Mouse (Mus musculus) limb, embryonic 13.5 days (tissue): ENCODE measurements around the gene Obp2a. TPM values are rescaled to one million over a fixed set of nuclear protein-coding genes. Genes with fewer than 3 reads are reported as not detected.
"Not testable (repeated sequence)": the region's sequence is repeated elsewhere in the genome, so short reads cannot be mapped to it uniquely, and the experiment has no call there.

Source experiments
- ATAC-seq: fragments of 200-750 bp; cut with Nextera tagmentation; 2 replicates; pipeline ENCODE4 v1.8.0; 2017; ENCODE audit warnings: low read depth, moderate number of reproducible peaks, moderate TSS enrichment; ENCODE audit not compliant: low FRiP score
- H3K27ac ChIP-seq: fragments of 300-500 bp; sonication (generic); 2 replicates; pipeline ENCODE4 v1.5.1; 2015; ENCODE audit warnings: inconsistent platforms, mild to moderate bottlenecking, moderate library complexity
- H3K27me3 ChIP-seq: fragments of 300-500 bp; sonication (generic); 2 replicates; pipeline ENCODE4 v1.6.1; 2015; ENCODE audit warnings: mild to moderate bottlenecking, inconsistent platforms
- H3K36me3 ChIP-seq: fragments of 300-500 bp; sonication (generic); 2 replicates; pipeline ENCODE4 v1.6.1; 2015; ENCODE audit warnings: inconsistent platforms, mild to moderate bottlenecking, moderate library complexity
- H3K4me1 ChIP-seq: fragments of 300-500 bp; sonication (generic); 2 replicates; pipeline ENCODE4 v1.6.1; 2015; ENCODE audit warnings: inconsistent platforms
- H3K4me2 ChIP-seq: fragments of 300-500 bp; sonication (generic); replicated peaks from 2 replicates; pipeline ENCODE4 v1.6.1; 2015; ENCODE audit warnings: inconsistent platforms, mild to moderate bottlenecking, moderate library complexity
- H3K4me3 ChIP-seq: fragments of 300-500 bp; sonication (generic); 2 replicates; pipeline ENCODE4 v1.5.1; 2015; ENCODE audit warnings: moderate library complexity, mild to moderate bottlenecking, inconsistent platforms
- H3K9ac ChIP-seq: fragments of 300-500 bp; sonication (generic); 2 replicates; pipeline ENCODE4 v1.6.1; 2015; ENCODE audit warnings: mild to moderate bottlenecking, inconsistent platforms
- H3K9me3 ChIP-seq: fragments of 300-500 bp; sonication (generic); 2 replicates; pipeline ENCODE4 v1.6.1; 2016; ENCODE audit warnings: inconsistent platforms
- WGBS: fragments of 180-500 bp; shearing (Covaris S2); methylation state at CpG from one replicate; pipeline ENCODE4 v1.1.7; 2015; 5-methylcytosine and 5-hydroxymethylcytosine counted together
- polyA plus RNA-seq: library from polyadenylated mRNA; unstranded; fragments of >200 nt; fragmentation: Nextera tagmentation; extraction: Ambion mirVana; gene quantifications from 2 replicates; pipeline ENCODE4 v1.2.1, GENCODE M21; 2015

Obp2a gene
- polyA plus RNA-seq, 1 experiment from 2014 or later: not detected

DNA sequence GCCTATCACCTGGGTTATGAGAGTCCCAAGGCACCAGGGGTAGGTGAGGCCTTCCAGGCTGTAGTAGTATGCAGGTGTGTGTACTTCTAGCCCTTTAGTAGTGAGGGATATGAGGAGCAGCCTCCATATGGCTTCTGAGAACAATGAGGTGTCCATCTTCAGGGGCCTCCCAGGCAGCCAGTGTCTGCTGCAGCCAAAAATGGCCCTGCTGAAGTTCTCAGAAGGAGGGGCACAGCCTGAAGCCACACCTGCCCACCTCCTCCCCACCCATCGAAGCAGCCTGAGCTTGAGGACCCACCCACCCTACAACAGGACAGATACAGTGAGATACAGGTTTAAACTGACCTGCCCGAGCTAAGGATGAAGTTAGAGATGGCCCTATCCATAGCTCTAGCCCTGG lies 17.4 kb upstream of the Obp2a start, which contains the start of gene Lcn10:
Gene Lcn10, plus strand, starts transcription at position 301 of the 400 bp plus-strand sequence.
- 70% methylated on average over 2 of the region's 2 CpGs for WGBS
- Histone ChIP-seq H3K9me3 (no peaks in the 10 kb centered on the region), H3K4me3 (no peak within 1 kb of the TSS), H3K27ac (no peak within 1 kb of the TSS), H3K4me2 (no peak within 1 kb of the TSS), H3K4me1 (no peaks in the 10 kb centered on the region), H3K27me3 (no peaks in the 10 kb centered on the region), H3K9ac (no peak within 1 kb of the TSS), H3K36me3 (no peaks in the 10 kb centered on the region)
- ATAC-seq: no peak

DNA sequence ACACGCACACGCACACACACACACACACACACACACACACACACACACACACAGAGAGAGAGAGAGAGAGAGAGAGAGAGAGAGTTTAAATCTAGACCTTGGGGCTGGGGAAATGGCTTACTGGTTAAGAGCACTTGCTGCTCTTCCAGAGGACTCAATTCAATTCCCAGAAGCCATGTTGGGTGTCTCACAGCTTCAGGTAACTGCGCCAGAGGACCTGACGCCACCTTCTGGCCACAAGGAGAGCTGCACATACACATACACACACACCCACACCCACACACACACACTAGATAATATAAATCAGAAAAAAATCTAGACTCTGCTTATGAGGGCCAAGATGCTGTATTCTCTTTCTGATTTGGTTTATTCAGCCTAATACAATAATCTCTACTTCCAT lies 12.9 kb upstream of the Obp2a start:
- H3K4me2 ChIP-seq: no peak overlapping the region
- H3K27ac ChIP-seq: no peak overlapping the region
- no peak for ATAC-seq
- no peaks in the 10 kb centered on the region for H3K9me3 ChIP-seq
- H3K9ac ChIP-seq: no peak overlapping the region
- no peak overlapping the region for H3K4me3 ChIP-seq
- no peaks in the 10 kb centered on the region for H3K36me3 ChIP-seq
- H3K4me1 ChIP-seq: no peaks in the 10 kb centered on the region
- WGBS: 78% methylated on average over 4 of the region's 4 CpGs
- no peaks in the 10 kb centered on the region for H3K27me3 ChIP-seq

DNA sequence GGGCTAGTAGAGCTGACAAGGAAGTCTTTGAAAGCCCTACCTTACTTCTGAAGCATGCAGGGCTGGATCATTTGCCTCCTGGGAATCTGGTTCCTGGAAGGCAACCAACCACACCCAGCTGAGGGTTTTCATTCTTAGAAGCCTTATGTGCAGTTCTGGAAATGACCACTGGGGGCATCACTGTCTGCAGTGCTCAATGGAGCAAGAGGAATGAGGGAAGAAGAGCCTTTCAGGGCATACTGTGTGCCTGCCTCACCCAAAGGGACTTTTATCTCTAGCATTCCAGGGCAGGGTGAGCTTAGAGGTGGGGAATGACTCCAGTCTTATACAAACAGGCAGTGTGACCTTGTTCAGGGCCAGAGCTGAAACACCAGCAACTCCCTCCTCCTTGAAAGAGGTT lies 5.2 kb upstream of the Obp2a start:
- no peak overlapping the region for H3K4me2 ChIP-seq
- no peak for ATAC-seq
- H3K9me3 ChIP-seq: no peaks in the 10 kb centered on the region
- no peaks in the 10 kb centered on the region for H3K4me1 ChIP-seq
- no peak overlapping the region for H3K4me3 ChIP-seq
- H3K36me3 ChIP-seq: no peaks in the 10 kb centered on the region
- no peak overlapping the region for H3K9ac ChIP-seq
- H3K27ac ChIP-seq: no peak overlapping the region
- H3K27me3 ChIP-seq: no peaks in the 10 kb centered on the region

DNA sequence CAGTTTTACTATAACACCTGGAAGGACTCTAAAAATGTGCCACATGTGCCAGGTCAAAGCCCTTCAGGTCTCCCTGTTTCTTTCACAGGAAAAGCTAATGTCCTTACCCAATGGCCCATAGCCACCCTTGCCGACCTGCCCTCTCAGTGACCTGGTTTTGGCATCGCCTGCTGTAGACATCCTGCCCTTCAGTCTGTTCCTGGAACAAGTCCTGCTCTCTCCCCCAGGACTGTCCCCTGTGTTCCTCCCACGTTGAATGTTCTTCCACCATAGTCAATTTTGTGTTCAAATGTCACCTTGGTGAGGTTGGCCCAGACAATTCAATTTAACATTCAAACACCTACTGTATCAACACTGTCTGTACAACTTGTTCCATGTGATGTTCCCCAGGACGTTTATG lies 2.9 kb upstream of the Obp2a start:
- H3K9ac ChIP-seq: no peak overlapping the region
- ATAC-seq: no peak
- no peaks in the 10 kb centered on the region for H3K36me3 ChIP-seq
- no peaks in the 10 kb centered on the region for H3K4me1 ChIP-seq
- 59% methylated on average over 4 of the region's 4 CpGs for WGBS
- no peaks in the 10 kb centered on the region for H3K9me3 ChIP-seq
- H3K27ac ChIP-seq: no peak overlapping the region
- H3K4me2 ChIP-seq: no peak overlapping the region
- no peaks in the 10 kb centered on the region for H3K27me3 ChIP-seq
- no peak overlapping the region for H3K4me3 ChIP-seq

DNA sequence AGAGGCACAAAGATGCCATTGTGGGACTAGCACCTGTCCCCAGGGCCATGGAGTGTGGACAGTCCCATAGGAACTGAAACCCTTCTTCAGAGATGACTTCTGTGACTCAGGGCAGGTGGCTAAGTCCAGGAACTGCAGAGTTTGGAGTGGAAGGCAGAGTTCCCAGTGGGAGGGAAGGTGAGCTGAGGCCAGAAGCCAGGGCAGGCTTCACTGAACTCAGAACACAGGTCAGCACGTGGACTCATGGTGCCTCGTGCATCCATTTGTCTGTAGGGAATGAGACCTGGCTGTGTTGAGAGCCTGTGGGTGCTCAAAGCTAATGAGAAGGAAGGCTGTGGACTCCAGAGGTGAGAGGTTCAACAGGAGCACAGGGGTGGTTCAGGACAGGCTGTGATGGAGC lies 1.1 kb upstream of the Obp2a start:
- H3K4me1 ChIP-seq: no peaks in the 10 kb centered on the region
- H3K9ac ChIP-seq: no peak overlapping the region
- H3K36me3 ChIP-seq: no peaks in the 10 kb centered on the region
- H3K9me3 ChIP-seq: no peaks in the 10 kb centered on the region
- ATAC-seq: no peak
- no peak overlapping the region for H3K4me3 ChIP-seq
- H3K4me2 ChIP-seq: no peak overlapping the region
- H3K27ac ChIP-seq: no peak overlapping the region
- 93% methylated on average over 2 of the region's 2 CpGs for WGBS
- H3K27me3 ChIP-seq: no peaks in the 10 kb centered on the region

DNA sequence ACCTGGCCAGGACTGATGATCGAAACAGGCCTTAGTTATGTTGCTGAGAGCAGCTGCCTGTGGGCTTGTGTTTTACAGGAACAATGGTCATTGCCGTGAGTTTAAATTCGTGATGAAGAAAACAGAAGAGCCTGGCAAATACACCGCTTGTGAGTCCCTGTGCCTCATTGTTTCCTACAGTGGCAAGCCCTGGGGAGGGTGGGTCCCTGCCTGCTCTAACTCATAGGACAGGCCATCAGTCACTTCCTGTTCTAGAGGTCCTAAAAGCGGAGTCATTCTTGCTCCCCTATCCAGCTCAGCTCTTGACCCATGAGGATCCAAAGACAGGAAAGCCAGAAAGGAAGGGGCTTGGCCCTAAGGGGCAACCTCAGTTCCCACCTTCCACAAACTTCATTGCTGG lies 1.2 kb downstream of the Obp2a start:
- Histone ChIP-seq H3K9me3 (no peaks in the 10 kb centered on the region), H3K4me2 (no peak overlapping the region), H3K9ac (no peak overlapping the region), H3K27ac (no peak overlapping the region), H3K36me3 (no peaks in the 10 kb centered on the region), H3K27me3 (no peaks in the 10 kb centered on the region), H3K4me1 (no peaks in the 10 kb centered on the region), H3K4me3 (no peak overlapping the region)
- ATAC-seq: no peak
- WGBS: 71% methylated on average over 5 of the region's 5 CpGs

DNA sequence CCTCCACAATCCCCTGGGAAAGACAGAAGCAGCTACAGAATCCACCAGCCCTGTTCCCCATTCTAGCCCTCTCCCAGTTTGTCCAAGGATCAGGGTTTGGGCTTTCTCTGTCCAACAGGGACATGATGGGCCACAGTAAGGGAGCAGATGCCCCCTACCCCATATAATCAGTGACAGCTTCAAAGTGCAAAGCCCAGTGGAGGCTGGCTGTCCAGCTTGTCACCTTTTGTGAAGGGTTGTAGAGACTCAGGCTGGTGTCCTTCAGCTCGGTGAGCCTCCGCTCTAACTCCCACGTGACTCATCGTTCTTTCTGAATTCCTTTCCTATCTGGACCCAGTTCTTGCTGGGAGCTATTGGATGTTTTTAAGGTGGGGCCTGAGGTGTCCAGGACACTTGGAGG lies 3.9 kb downstream of the Obp2a start:
- no peak overlapping the region for H3K27ac ChIP-seq
- no peak overlapping the region for H3K9ac ChIP-seq
- H3K4me3 ChIP-seq: no peak overlapping the region
- H3K27me3 ChIP-seq: no peaks in the 10 kb centered on the region
- H3K9me3 ChIP-seq: no peaks in the 10 kb centered on the region
- H3K4me1 ChIP-seq: peaks cover 9% of the 10 kb centered on the region
- 78% methylated on average over 4 of the region's 4 CpGs for WGBS
- no peak overlapping the region for H3K4me2 ChIP-seq
- peaks cover under 1% of the 10 kb centered on the region; the same call in 1 of the 2 replicates for H3K36me3 ChIP-seq
- no peak for ATAC-seq

DNA sequence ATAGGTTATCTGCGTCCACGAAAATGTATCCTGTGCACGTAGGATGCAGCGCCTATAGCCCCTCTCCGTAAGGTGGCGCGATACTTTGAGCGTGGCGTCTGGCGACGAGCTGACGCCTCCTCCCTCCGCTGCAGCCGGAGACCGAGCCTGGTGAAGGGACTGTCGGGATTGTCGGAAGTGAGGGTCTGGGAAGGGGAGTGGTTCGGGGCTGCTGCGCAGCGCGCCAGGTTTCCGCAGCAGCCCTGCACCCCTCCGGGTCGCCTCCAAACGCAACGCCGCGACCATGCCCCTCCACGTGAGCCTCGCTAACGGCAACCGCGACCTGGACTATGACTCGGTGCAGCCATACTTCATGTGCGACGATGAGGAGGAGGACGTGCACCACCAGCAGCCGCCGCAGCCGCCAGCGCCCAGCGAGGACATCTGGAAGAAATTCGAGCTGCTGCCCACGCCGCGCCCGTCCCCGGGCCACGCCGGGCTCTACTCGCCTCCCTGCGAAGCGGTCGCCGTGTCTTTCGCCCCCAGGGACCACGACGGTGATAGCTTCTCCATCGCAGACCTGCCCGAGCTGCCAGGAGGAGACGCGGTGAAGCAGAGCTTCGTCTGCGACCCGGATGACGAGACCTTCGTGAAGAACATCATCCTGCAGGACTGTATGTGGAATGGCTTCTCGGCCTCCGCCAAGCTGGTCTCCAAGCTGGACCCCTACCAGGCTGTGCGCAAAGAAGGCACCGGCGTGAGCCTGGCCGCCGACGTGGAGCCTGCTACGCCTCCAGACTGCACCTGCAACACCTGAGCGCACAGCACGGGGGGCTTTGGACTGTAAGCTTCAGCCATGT lies 7.0 kb downstream of the Obp2a start, which contains the start of gene Bmyc:
Gene Bmyc, plus strand, starts transcription at position 97 of the 839 bp plus-strand sequence.
- H3K36me3 ChIP-seq: peaks cover 4% of the 10 kb centered on the region; the same call in 1 of the 2 replicates
- peak within 1 kb of the TSS; percentile 74 for H3K4me3 ChIP-seq
- H3K4me1 ChIP-seq: peaks cover 13% of the 10 kb centered on the region
- peak within 1 kb of the TSS; percentile 69 for H3K27ac ChIP-seq
- H3K4me2 ChIP-seq: peak within 1 kb of the TSS; percentile 88
- H3K9me3 ChIP-seq: no peaks in the 10 kb centered on the region
- H3K9ac ChIP-seq: peak within 1 kb of the TSS; percentile 82
- H3K27me3 ChIP-seq: no peaks in the 10 kb centered on the region
- peak; percentile 92 for ATAC-seq
- under 1% methylated on average over 78 of the region's 78 CpGs for WGBS

DNA sequence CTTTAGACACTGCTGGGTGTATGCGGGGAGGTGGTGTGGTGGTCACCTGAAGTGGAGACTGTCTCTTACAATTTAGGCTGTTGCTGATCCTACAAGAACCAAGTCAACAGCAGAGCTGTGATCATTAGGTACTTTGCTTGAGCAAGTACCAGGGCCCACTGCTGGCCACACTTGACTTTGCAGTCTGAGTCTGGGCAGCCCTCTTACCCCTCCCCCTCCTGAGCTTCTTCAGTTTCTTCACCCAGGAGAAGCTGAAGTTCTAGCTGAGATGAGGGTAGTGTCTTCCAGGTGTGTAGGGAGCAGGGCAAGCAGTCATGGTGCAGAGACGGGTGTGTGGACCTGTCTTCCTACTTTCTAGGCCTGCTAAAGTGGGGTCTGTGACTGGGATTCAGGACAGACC lies 8.3 kb downstream of the Obp2a start:
- no peaks in the 10 kb centered on the region for H3K9me3 ChIP-seq
- WGBS: 90% methylated on average over 2 of the region's 2 CpGs
- H3K9ac ChIP-seq: no peak overlapping the region
- H3K27me3 ChIP-seq: no peaks in the 10 kb centered on the region
- H3K4me3 ChIP-seq: no peak overlapping the region
- peak overlapping the region; percentile 48 for H3K4me2 ChIP-seq
- peaks cover 4% of the 10 kb centered on the region; the same call in 1 of the 2 replicates for H3K36me3 ChIP-seq
- H3K4me1 ChIP-seq: peaks cover 13% of the 10 kb centered on the region
- no peak for ATAC-seq
- no peak overlapping the region for H3K27ac ChIP-seq

DNA sequence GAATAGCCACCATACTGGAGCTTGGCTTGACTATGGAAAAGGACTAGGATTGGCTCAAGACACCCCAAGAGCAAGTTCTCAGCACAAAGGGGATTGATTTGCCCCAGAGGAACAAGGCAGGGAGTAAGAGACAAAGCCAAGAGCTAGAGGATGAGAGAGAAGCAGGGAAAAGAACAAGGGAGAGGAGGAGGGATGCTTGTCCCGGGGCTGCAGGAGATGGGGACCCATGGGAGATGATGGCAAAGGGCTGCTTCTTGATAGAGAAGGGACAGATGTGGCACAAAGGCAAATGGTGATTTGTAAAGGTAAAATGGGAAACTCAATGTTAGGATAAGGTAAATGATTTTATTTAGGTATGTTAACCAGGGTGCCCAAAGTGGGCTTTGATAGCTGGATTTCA lies 9.2 kb downstream of the Obp2a start:
- H3K27me3 ChIP-seq, H3K36me3 ChIP-seq, H3K9ac ChIP-seq, ATAC-seq, H3K4me3 ChIP-seq, H3K27ac ChIP-seq, H3K9me3 ChIP-seq: not testable (repeated sequence)
- 88% methylated on average over 1 of the region's 1 CpGs for WGBS
- H3K4me1 ChIP-seq: peaks cover 13% of the 10 kb centered on the region
- 0 out of 2 replicates have a peak overlapping the region, but pooled peaks have one; percentile 48 for H3K4me2 ChIP-seq

DNA sequence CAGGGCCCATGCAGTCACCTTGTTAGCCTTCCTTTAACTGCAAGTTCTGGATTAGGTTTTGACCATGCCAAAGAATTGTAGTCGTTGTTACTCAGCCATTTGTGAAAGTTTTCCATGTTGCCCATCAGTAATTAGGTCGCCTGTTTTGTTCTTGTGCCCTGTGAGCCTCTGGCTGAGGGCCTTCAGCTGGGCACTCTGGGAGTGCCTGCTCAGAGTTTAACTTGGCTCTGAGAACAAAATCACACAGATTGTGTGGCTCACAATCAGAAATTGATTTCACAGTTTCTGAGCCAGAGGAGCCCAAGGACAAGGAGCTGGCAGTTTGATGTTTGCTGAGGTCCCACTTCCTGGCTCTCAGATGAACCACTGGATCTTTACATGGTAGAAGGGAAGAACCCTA lies 9.9 kb downstream of the Obp2a start:
- not testable (repeated sequence) for H3K27me3 ChIP-seq, H3K4me2 ChIP-seq, H3K9me3 ChIP-seq, H3K9ac ChIP-seq, H3K36me3 ChIP-seq, H3K4me3 ChIP-seq, H3K27ac ChIP-seq, ATAC-seq
- WGBS: 73% methylated on average over 2 of the region's 2 CpGs
- H3K4me1 ChIP-seq: peaks cover 13% of the 10 kb centered on the region

DNA sequence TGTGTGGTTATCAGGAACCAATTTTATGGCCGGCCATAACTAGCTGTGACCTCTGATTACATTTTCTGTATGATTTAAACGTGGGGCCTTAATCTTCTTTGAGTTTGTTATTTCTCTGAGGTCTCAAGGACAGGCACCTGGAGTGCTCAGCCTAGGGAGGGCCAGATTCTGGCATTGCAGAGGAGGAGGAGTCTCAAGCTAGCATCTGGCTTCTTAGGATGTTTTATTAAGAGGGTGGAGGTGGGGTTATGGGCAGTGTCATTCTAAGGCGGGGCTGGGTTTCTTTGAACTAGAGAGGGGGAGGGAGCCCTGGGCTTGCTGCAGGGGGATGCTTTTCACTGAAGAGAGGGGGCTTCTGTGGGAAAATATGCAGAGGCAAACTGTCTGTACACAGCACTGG lies 11.8 kb downstream of the Obp2a start:
- H3K9ac ChIP-seq, H3K4me2 ChIP-seq, H3K27me3 ChIP-seq, H3K9me3 ChIP-seq, ATAC-seq, H3K36me3 ChIP-seq, H3K27ac ChIP-seq, H3K4me3 ChIP-seq: not testable (repeated sequence)
- WGBS: 11% methylated on average over 3 of the region's 3 CpGs
- peaks cover 13% of the 10 kb centered on the region for H3K4me1 ChIP-seq

DNA sequence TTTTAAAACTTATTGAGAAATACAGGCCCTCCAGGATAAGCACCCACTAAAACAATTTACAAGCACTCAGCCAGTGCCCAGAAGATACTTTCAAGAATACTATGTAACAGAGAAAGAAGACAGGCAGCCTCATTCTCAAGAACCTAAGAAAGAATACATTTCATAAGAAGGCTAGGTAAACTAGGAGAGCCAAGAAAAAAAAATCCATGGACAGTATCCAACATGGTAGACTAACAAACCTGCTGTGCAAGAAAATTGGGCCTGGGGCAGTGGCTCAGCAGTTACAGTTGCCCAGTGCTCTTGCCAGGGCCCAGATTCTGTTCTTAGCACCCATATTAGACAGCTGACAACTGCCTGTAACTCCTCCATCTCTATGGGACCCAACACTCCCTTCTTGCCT lies 17.4 kb downstream of the Obp2a start:
- Histone ChIP-seq H3K9ac (no peak overlapping the region), H3K36me3 (no peaks in the 10 kb centered on the region), H3K27me3 (no peaks in the 10 kb centered on the region), H3K4me2 (no peak overlapping the region), H3K4me3 (no peak overlapping the region), H3K9me3 (0 out of 2 replicates have a peak, but pooled peaks cover 3% of the 10 kb centered on the region), H3K27ac (no peak overlapping the region), H3K4me1 (no peaks in the 10 kb centered on the region)
- no peak for ATAC-seq
